Mouse (Mus musculus) brown adipose tissue, adult 24 weeks (tissue): ENCODE data around the gene Pik3ca. TPM values are rescaled to one million over a fixed set of nuclear protein-coding genes. Genes with fewer than 3 reads are reported as not detected.

Experiments
- H3K27ac ChIP-seq: fragments of 200-500 bp; replicated peaks from 2 replicates; pipeline ENCODE4 v1.5.1; 2012; ENCODE audit warnings: low read depth, mild to moderate bottlenecking, low read length
- H3K4me1 ChIP-seq: fragments of 200-500 bp; 2 replicates; pipeline ENCODE4 v1.6.1; 2012; ENCODE audit warnings: low read length, mixed read lengths; ENCODE audit not compliant: control insufficient read depth, insufficient read depth, insufficient read length
- H3K4me3 ChIP-seq: fragments of 200-500 bp; 2 replicates; pipeline ENCODE4 v1.5.1; 2012; ENCODE audit warnings: low read depth, mild to moderate bottlenecking, low read length, moderate library complexity; ENCODE audit not compliant: insufficient read depth
- polyA plus RNA-seq: library from polyadenylated mRNA; stranded (reverse); fragments of >200 nt; gene quantifications from 2 replicates; pipeline ENCODE4 v1.2.4, GENCODE M21; 2012; ENCODE audit not compliant: missing spikeins, insufficient read depth, insufficient read length

The Pik3ca gene
- polyA plus RNA-seq, 1 experiment = 17.7 TPM

GRCm38 (mm10) chr3:32513528-32513927, 116.1 kb downstream of the Pik3ca start:
- Histone ChIP-seq H3K4me1 (peaks cover 5% of the 10 kb centered on the region; the same call in 1 of the 2 replicates), H3K4me3 (no peak overlapping the region), H3K27ac (no peak overlapping the region)

Other genes with a start within 250 kb of the Pik3ca start
- gene Zmat3, start 31.7 kb upstream of the Pik3ca start, polyA plus RNA-seq = 2.9 and 3.5 TPM in 2 replicates
- not detected in 2 replicates for gene Kcnmb3, start 94.6 kb downstream of the Pik3ca start, polyA plus RNA-seq
- gene Zfp639, start 112.6 kb downstream of the Pik3ca start, polyA plus RNA-seq = 26.8 and 28.5 TPM in 2 replicates
- 56.6 and 59.9 TPM in 2 replicates for gene Mfn1, start 131.8 kb downstream of the Pik3ca start, polyA plus RNA-seq
- gene Gnb4, start 218.9 kb downstream of the Pik3ca start, polyA plus RNA-seq = 5.4 and 6.8 TPM in 2 replicates